Mouse (Mus musculus) regulatory T cell (primary cell): ENCODE data around the gene Atp2b4.

Source experiments
- in situ Hi-C: fragments of 300-600 bp; cut with MboI, MseI; formaldehyde crosslinking; loops from one replicate; pipeline ENCODE4 v1.15.1; 2025; ENCODE audit warnings: high pct_unique_total_duplicates

The Atp2b4 gene

GRCm38 (mm10) chr1:133656811-133657210, 144.0 kb downstream of the Atp2b4 start:
- in situ Hi-C loops = no loop called here

- in situ Hi-C loops = no loop called here
These were observed 147.8 kb downstream of the Atp2b4 start for GRCm38 (mm10) chr1:133653033-133653432.

- in situ Hi-C loops = no loop called here
These were observed 150.4 kb downstream of the Atp2b4 start for GRCm38 (mm10) chr1:133650288-133651055.
